ENCODE assay signal across 24 mouse cellular contexts in genomic region chr15:67729492-67729891, GRCm38 (mm10).
A peak's percentile ranks its signal among the peaks of the same experiment; 100 is the strongest.
DNase-seq lines count a peak whose midpoint lies in the region; ATAC-seq and TF ChIP-seq lines count a peak whose summit lies in the region.
"Had no signal": no experiment of that assay in that cellular context is flagged by ENCODE, and none has a peak within 500 bp of the region (broad histone marks: within the 10 kb centered on the region; RNA-seq: fewer than 3 reads in every experiment).

No protein-coding gene starts in this region.

- no peaks in the 10 kb centered on the region for H3K27me3 ChIP-seq in forebrain, postnatal 0 days (ENCODE audit: insufficient read depth, low read length)
- no peaks in the 10 kb centered on the region for H3K27me3 ChIP-seq in forebrain, embryonic 11.5 days (ENCODE audit: control insufficient read depth, insufficient read depth, low read length)
- no peaks in the 10 kb centered on the region for H3K27me3 ChIP-seq in midbrain, embryonic 14.5 days (ENCODE audit: control insufficient read depth, insufficient read depth, low read length)
- no peaks in the 10 kb centered on the region for H3K27me3 ChIP-seq in midbrain, embryonic 10.5 days (ENCODE audit: low read depth, poor library complexity, severe bottlenecking)
- no peaks in the 10 kb centered on the region for H3K27me3 ChIP-seq in intestine, postnatal 0 days (replicated peaks; ENCODE audit: control insufficient read depth, insufficient read depth, low read length)
- H3K27me3 ChIP-seq: embryonic facial prominence, embryonic 12.5 days; megakaryocyte, embryonic 14.5 days had no signal

- no peak overlapping the region for H3K4me2 ChIP-seq in forebrain, postnatal 0 days (ENCODE audit: low read depth)
- H3K4me2 ChIP-seq in forebrain, embryonic 11.5 days (ENCODE audit: low read depth, low read length, severe bottlenecking) = no peak overlapping the region
- H3K4me2 ChIP-seq in midbrain, embryonic 14.5 days (ENCODE audit: low read length) = no peak overlapping the region
- no peak overlapping the region for H3K4me2 ChIP-seq in intestine, postnatal 0 days (replicated peaks; ENCODE audit: low read depth)
- H3K4me2 ChIP-seq: embryonic facial prominence, embryonic 12.5 days; hindbrain, embryonic 14.5 days had no signal

- DNase-seq in forebrain, postnatal 0 days = no peak
- DNase-seq in forebrain, embryonic 11.5 days (ENCODE audit: low spot score) = no peak
- DNase-seq in midbrain, embryonic 14.5 days = peak; percentile 17
- no peak for DNase-seq in midbrain, embryonic 10.5 days (ENCODE audit: low spot score)
- peak; percentile 13 for DNase-seq in embryo, embryonic 11 days
- peak; percentile 26 for DNase-seq in retina, embryonic 14.5 days (ENCODE audit: low spot score)
- no peak for DNase-seq in gastrocnemius, postnatal 25 days
- DNase-seq: adrenal gland, postnatal 25 days; B cell, adult 2 months; cerebellum, adult 18-20 months; cerebellum, postnatal 25 days; gastrocnemius, postnatal 10 days; heart, adult 2 months; heart, postnatal 36 days; layer of hippocampus, postnatal 36 days; liver, postnatal 0 days; lung, postnatal 10 days had no signal

- H3K4me3 ChIP-seq in forebrain, postnatal 0 days (ENCODE audit: low read depth, low read length) = no peak overlapping the region
- H3K4me3 ChIP-seq in forebrain, embryonic 11.5 days (ENCODE audit: low read depth, low read length) = no peak overlapping the region
- H3K4me3 ChIP-seq in midbrain, embryonic 14.5 days (replicated peaks; ENCODE audit: low read depth, low read length) = no peak overlapping the region
- no peak overlapping the region for H3K4me3 ChIP-seq in midbrain, embryonic 10.5 days
- H3K4me3 ChIP-seq in intestine, postnatal 0 days (ENCODE audit: low read depth, low read length) = no peak overlapping the region
- H3K4me3 ChIP-seq: embryonic facial prominence, embryonic 12.5 days; heart, adult 2 months; layer of hippocampus, adult 2 months; megakaryocyte, embryonic 14.5 days had no signal

- H3K9me3 ChIP-seq in forebrain, postnatal 0 days (ENCODE audit: low read length) = no peaks in the 10 kb centered on the region
- no peaks in the 10 kb centered on the region for H3K9me3 ChIP-seq in forebrain, embryonic 11.5 days (ENCODE audit: control insufficient read depth, low read length)
- H3K9me3 ChIP-seq in midbrain, embryonic 14.5 days (ENCODE audit: control insufficient read depth, low read length) = no peaks in the 10 kb centered on the region
- H3K9me3 ChIP-seq in midbrain, embryonic 10.5 days (replicated peaks) = no peaks in the 10 kb centered on the region
- H3K9me3 ChIP-seq in intestine, postnatal 0 days (ENCODE audit: control insufficient read depth) = no peaks in the 10 kb centered on the region
- H3K9me3 ChIP-seq: embryonic facial prominence, embryonic 12.5 days; megakaryocyte, embryonic 14.5 days had no signal

- ATAC-seq in forebrain, postnatal 0 days = peak; percentile 51; the same call in 1 of the 2 replicates
- ATAC-seq in forebrain, embryonic 11.5 days (replicated peaks; ENCODE audit: low FRiP score) = no peak
- no peak for ATAC-seq in midbrain, embryonic 14.5 days (ENCODE audit: low FRiP score, low TSS enrichment)
- ATAC-seq in intestine, postnatal 0 days = no peak
- ATAC-seq: intestine, embryonic 16.5 days; liver, postnatal 0 days had no signal

- no peaks in the 10 kb centered on the region for H3K36me3 ChIP-seq in forebrain, postnatal 0 days (ENCODE audit: insufficient read depth)
- no peaks in the 10 kb centered on the region for H3K36me3 ChIP-seq in forebrain, embryonic 11.5 days (ENCODE audit: control insufficient read depth, insufficient read depth, low read length)
- H3K36me3 ChIP-seq in midbrain, embryonic 14.5 days (ENCODE audit: control insufficient read depth, insufficient read depth, low read length) = no peaks in the 10 kb centered on the region
- H3K36me3 ChIP-seq in midbrain, embryonic 10.5 days = no peaks in the 10 kb centered on the region
- H3K36me3 ChIP-seq in intestine, postnatal 0 days (ENCODE audit: control insufficient read depth, insufficient read depth) = no peaks in the 10 kb centered on the region
- H3K36me3 ChIP-seq: embryonic facial prominence, embryonic 12.5 days had no signal

- H3K27ac ChIP-seq in forebrain, postnatal 0 days (ENCODE audit: low read depth, low read length) = no peak overlapping the region
- H3K27ac ChIP-seq in forebrain, embryonic 11.5 days (ENCODE audit: low read depth, low read length) = no peak overlapping the region
- H3K27ac ChIP-seq in midbrain, embryonic 14.5 days (replicated peaks; ENCODE audit: low read depth, low read length) = no peak overlapping the region
- H3K27ac ChIP-seq in midbrain, embryonic 10.5 days (replicated peaks) = no peak overlapping the region
- H3K27ac ChIP-seq in intestine, postnatal 0 days (ENCODE audit: low read depth, low read length) = no peak overlapping the region
- H3K27ac ChIP-seq: embryonic facial prominence, embryonic 12.5 days; heart, adult 2 months; hindbrain, embryonic 14.5 days; layer of hippocampus, adult 2 months; stomach, postnatal 0 days had no signal

- H3K9ac ChIP-seq in forebrain, postnatal 0 days = no peak overlapping the region
- H3K9ac ChIP-seq in forebrain, embryonic 11.5 days (ENCODE audit: low read length) = no peak overlapping the region
- no peak overlapping the region for H3K9ac ChIP-seq in midbrain, embryonic 14.5 days (replicated peaks; ENCODE audit: low read length)
- H3K9ac ChIP-seq in intestine, postnatal 0 days (ENCODE audit: low read depth, low read length) = no peak overlapping the region
- H3K9ac ChIP-seq: embryonic facial prominence, embryonic 12.5 days; hindbrain, embryonic 14.5 days; liver, postnatal 0 days had no signal

- no peaks in the 10 kb centered on the region for H3K4me1 ChIP-seq in forebrain, postnatal 0 days (ENCODE audit: insufficient read depth)
- no peaks in the 10 kb centered on the region for H3K4me1 ChIP-seq in forebrain, embryonic 11.5 days (replicated peaks; ENCODE audit: control insufficient read depth, insufficient read depth, low read length)
- no peaks in the 10 kb centered on the region for H3K4me1 ChIP-seq in midbrain, embryonic 14.5 days (ENCODE audit: control insufficient read depth, insufficient read depth, low read length)
- no peaks in the 10 kb centered on the region for H3K4me1 ChIP-seq in midbrain, embryonic 10.5 days
- H3K4me1 ChIP-seq in intestine, postnatal 0 days (replicated peaks; ENCODE audit: control insufficient read depth, insufficient read depth, low read length) = no peaks in the 10 kb centered on the region
- H3K4me1 ChIP-seq: megakaryocyte, embryonic 14.5 days had no signal

- no peak for TF ChIP-seq CTCF in forebrain, postnatal 0 days (IDR thresholded peaks at IDR 0.05; ENCODE audit: low read depth)
- no peak for TF ChIP-seq CTCF in intestine, postnatal 0 days (IDR thresholded peaks at IDR 0.05; ENCODE audit: low read depth)

- 65% methylated on average over 8 of the region's 8 CpGs for WGBS in forebrain, postnatal 0 days
- WGBS in forebrain, embryonic 11.5 days = 90% methylated on average over 8 of the region's 8 CpGs
- WGBS in midbrain, embryonic 14.5 days = 60% methylated on average over 8 of the region's 8 CpGs
- WGBS in midbrain, embryonic 10.5 days = 86% methylated on average over 8 of the region's 8 CpGs
- 83% methylated on average over 8 of the region's 8 CpGs for WGBS in intestine, postnatal 0 days

Comparison
In these comparisons a context has a peak if more than half of its experiments do, and no peak if none do; other contexts are left out.
1. DNase-seq: peak in midbrain, embryonic 14.5 days (single experiment), embryo, embryonic 11 days (single experiment) and retina, embryonic 14.5 days (single experiment); none in forebrain, postnatal 0 days (single experiment), forebrain, embryonic 11.5 days (single experiment), midbrain, embryonic 10.5 days (single experiment) and gastrocnemius, postnatal 25 days (single experiment).